Mouse (Mus musculus): ENCODE measurements at regions not wholly inside any gene's neighbourhood (a gene's known extent, or its start where the extent isn't known, plus 50 kb on each side); places are given as distances from the start of the nearest gene placed in this dataset.

GRCm38 (mm10) chr6:88964071-88964470 is 62.0 kb downstream of the Tpra1 start:
- TF ChIP-seq CTCF (IDR thresholded peaks at IDR 0.05; ENCODE audit: insufficient read depth, low read length) (no peak), POLR2A (IDR thresholded peaks at IDR 0.05; ENCODE audit: borderline replicate concordance, extremely low read depth, low read depth, low read length) (no peak)
